Mouse (Mus musculus) urinary bladder, postnatal 10 days (tissue): ENCODE measurements around the gene Ptf1a.

Experiments
- DNase-seq: peaks from one replicate; pipeline ENCODE4 v3.0.0; 2022; ENCODE audit warnings: low spot score

Ptf1a gene

DNA sequence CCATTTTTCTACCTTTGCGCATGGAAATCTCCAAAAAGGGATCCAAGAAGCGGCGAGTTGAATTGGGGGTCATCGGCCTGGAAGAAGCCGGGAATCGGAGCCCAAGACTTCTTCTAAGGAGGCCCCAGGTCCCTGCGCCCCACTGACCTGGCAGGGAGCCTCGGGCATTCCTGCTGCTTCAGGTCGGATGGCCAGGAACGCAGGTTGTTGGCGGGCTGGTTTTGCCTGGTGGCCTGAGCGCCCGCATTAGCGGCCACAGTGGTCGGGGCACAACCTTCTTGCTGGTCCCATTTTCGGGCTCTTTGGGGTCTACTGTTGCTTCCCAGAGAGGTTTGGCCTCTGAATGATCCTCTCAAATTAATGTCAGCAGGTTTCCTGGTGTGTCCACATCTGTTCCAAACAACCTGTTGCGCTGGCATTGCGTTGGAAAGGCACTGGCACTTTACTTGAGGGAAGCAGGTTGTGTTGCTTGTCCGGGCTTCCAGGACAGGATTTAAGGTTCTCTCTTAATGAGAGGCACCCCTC lies 7.1 kb downstream of the Ptf1a start:
- DNase-seq = no peak

DNA sequence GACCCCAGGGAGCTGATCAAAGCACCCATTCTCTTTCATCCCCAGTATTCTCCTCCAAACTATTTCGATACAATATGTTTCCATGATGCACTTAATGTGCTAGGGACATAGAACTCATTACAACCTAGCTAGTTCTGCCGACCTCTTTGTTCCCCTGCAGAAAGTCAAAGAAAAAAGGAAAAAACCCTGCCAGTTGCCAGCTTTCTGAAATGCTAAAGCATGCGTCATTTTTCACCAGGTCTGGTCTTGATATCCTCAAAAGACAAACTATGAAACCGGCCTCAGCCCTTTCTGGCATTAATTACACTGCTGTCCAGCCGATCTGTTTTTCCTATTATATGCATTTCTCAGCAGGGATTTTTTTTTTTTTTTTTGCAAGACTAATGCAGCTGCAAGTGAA lies 9.8 kb downstream of the Ptf1a start:
- DNase-seq = no peak

DNA sequence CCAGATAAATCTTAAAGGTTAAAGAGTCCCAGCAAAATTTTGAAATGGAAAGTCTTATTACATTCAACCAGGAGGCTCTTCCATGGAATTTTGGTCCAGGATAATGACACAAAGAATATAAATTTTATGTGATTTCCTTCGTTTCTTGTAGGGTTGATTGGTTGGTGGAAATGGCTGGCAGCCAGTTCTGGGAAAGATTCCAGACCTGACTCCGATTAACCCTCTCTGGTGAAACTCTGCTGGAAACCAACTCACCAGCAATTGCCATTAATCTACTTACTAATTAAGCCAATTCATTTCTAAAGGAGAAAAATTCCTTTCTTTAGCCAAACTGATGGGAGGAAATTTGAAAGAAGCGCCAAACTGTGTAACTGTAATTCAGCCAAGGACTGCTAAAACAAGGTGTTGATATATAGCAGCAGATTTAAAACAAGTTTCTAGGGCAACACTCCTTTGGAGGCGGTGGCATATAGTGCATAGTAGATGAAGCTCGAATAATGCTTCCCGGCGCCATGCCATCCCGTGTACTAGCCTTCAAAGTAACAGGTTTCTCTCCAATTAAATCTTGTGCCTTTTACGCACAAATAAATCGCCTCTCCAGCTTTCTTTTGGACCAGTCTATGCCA lies 10.5 kb downstream of the Ptf1a start:
- no peak for DNase-seq

DNA sequence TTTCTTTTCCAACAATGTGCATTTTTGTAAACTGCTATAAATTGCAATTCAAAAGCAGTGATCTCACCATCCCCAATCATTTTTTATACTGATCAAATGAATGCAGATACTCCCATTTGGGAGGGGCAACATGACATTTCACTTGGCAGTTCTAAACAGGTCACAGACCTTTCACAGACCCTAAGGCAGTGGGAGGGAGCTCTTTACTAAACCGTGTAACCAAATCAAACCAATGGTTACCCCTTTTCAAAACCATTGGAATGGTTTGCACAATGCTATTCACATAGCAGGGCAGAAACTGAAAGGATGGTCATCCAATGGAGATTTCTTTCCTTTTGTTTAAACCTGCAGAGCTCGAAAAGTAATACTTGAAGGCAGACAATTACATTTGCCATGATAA lies 13.3 kb downstream of the Ptf1a start:
- DNase-seq = no peak

DNA sequence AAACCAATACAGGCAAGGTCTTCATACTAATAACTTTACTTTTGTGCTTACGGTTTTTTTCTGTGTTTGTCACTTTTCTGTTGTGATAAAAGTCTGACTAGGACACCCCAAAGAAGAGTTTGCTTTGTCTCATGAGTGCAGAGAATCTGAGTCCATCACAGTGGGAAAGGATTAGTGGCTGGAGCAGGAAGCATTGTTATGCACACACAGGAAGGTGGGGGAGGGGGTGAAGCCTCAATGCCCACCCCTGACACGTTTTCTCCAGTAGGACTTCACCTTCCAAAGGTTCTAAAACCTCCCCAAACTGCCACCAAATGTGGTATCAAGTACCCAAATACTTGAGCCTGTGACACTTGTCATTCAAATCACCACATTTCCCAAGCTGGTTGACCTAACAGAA lies 16.5 kb downstream of the Ptf1a start:
- no peak for DNase-seq

DNA sequence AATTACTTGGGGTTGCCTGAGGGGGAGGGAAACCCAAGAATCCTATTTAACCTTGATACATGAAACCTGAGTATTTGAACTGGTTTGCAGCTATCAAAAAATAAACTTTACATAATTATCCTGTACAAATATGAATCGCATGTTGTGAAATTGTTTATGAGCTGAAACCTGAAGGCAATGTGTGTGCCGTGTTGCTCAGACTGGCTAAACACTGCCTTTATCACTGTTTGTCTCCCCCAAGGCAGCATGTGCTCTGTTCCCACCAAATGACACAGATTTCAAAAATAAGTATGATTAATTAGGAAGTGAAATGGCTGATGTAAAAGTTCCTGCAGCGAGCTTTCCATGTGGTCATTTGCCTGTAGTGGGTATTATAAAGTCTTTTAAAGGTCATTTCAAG lies 44.8 kb downstream of the Ptf1a start:
- no peak for DNase-seq
